Mouse (Mus musculus): ENCODE measurements at regions not wholly inside any gene's neighbourhood (a gene's known extent, or its start where the extent isn't known, plus 50 kb on each side); places are given as distances from the start of the nearest gene placed in this dataset.
A peak's percentile ranks its signal among the peaks of the same experiment; 100 is the strongest.

GRCm38 (mm10) chr8:18021196-18021595 is 956.9 kb downstream of the Defb40 start:
- no peak overlapping the region for H3K9ac ChIP-seq (ENCODE audit: low read length)
- ATAC-seq (replicated peaks; ENCODE audit: low FRiP score) = no peak
- H3K4me3 ChIP-seq (ENCODE audit: low read depth, low read length) = no peak overlapping the region
- H3K27me3 ChIP-seq (ENCODE audit: control insufficient read depth, insufficient read depth, low read length) = no peaks in the 10 kb centered on the region
- no peaks in the 10 kb centered on the region for H3K36me3 ChIP-seq (ENCODE audit: control insufficient read depth, insufficient read depth, low read length)
- no peaks in the 10 kb centered on the region for H3K9me3 ChIP-seq (ENCODE audit: control insufficient read depth, low read length)
- H3K4me1 ChIP-seq (replicated peaks; ENCODE audit: control insufficient read depth, insufficient read depth, low read length) = no peaks in the 10 kb centered on the region
- H3K4me2 ChIP-seq (ENCODE audit: low read depth, low read length, severe bottlenecking) = no peak overlapping the region
- DNase-seq (ENCODE audit: low spot score) = no peak
- no peak overlapping the region for H3K27ac ChIP-seq (ENCODE audit: low read depth, low read length)
- WGBS = 78% methylated on average over 2 of the region's 2 CpGs

GRCm38 (mm10) chr8:18007567-18007966 is 970.5 kb downstream of the Defb40 start:
- no peak for DNase-seq (ENCODE audit: low spot score)
- Histone ChIP-seq H3K27ac (ENCODE audit: low read depth, low read length) (no peak overlapping the region), H3K4me3 (ENCODE audit: low read depth, low read length) (no peak overlapping the region), H3K36me3 (ENCODE audit: control insufficient read depth, insufficient read depth, low read length) (no peaks in the 10 kb centered on the region), H3K4me2 (ENCODE audit: low read depth, low read length, severe bottlenecking) (no peak overlapping the region), H3K9ac (ENCODE audit: low read length) (no peak overlapping the region), H3K27me3 (ENCODE audit: control insufficient read depth, insufficient read depth, low read length) (no peaks in the 10 kb centered on the region), H3K4me1 (replicated peaks; ENCODE audit: control insufficient read depth, insufficient read depth, low read length) (no peaks in the 10 kb centered on the region), H3K9me3 (ENCODE audit: control insufficient read depth, low read length) (no peaks in the 10 kb centered on the region)
- no peak for ATAC-seq (replicated peaks; ENCODE audit: low FRiP score)
- WGBS = 46% methylated on average over 4 of the region's 4 CpGs

GRCm38 (mm10) chr8:18005660-18006059 is 972.4 kb downstream of the Defb40 start:
- no peaks in the 10 kb centered on the region for H3K27me3 ChIP-seq (ENCODE audit: control insufficient read depth, insufficient read depth, low read length)
- no peak for DNase-seq (ENCODE audit: low spot score)

GRCm38 (mm10) chr8:18000750-18001149 is 977.3 kb downstream of the Defb40 start:
- Histone ChIP-seq H3K4me2 (ENCODE audit: low read depth, low read length, severe bottlenecking) (no peak overlapping the region), H3K9me3 (ENCODE audit: control insufficient read depth, low read length) (no peaks in the 10 kb centered on the region), H3K27ac (ENCODE audit: low read depth, low read length) (no peak overlapping the region), H3K4me1 (replicated peaks; ENCODE audit: control insufficient read depth, insufficient read depth, low read length) (no peaks in the 10 kb centered on the region), H3K4me3 (ENCODE audit: low read depth, low read length) (no peak overlapping the region), H3K36me3 (ENCODE audit: control insufficient read depth, insufficient read depth, low read length) (no peaks in the 10 kb centered on the region), H3K9ac (ENCODE audit: low read length) (no peak overlapping the region), H3K27me3 (ENCODE audit: control insufficient read depth, insufficient read depth, low read length) (no peaks in the 10 kb centered on the region)
- 86% methylated on average over 5 of the region's 5 CpGs for WGBS
- ATAC-seq (replicated peaks; ENCODE audit: low FRiP score) (no peak), DNase-seq (ENCODE audit: low spot score) (no peak)

More at GRCm38 (mm10) chr8:18005660-18006059, 972.4 kb downstream of the Defb40 start:
- Histone ChIP-seq H3K27ac (ENCODE audit: low read depth, low read length) (no peak overlapping the region), H3K9ac (ENCODE audit: low read length) (no peak overlapping the region), H3K4me1 (replicated peaks; ENCODE audit: control insufficient read depth, insufficient read depth, low read length) (no peaks in the 10 kb centered on the region), H3K36me3 (ENCODE audit: control insufficient read depth, insufficient read depth, low read length) (no peaks in the 10 kb centered on the region), H3K4me2 (ENCODE audit: low read depth, low read length, severe bottlenecking) (no peak overlapping the region), H3K9me3 (ENCODE audit: control insufficient read depth, low read length) (no peaks in the 10 kb centered on the region), H3K4me3 (ENCODE audit: low read depth, low read length) (no peak overlapping the region)
- ATAC-seq (replicated peaks; ENCODE audit: low FRiP score) = no peak
- 91% methylated on average over 2 of the region's 2 CpGs for WGBS

- ATAC-seq (replicated peaks; ENCODE audit: low FRiP score) = no peak
- Histone ChIP-seq H3K9ac (ENCODE audit: low read length) (no peak overlapping the region), H3K36me3 (ENCODE audit: control insufficient read depth, insufficient read depth, low read length) (no peaks in the 10 kb centered on the region), H3K4me3 (ENCODE audit: low read depth, low read length) (no peak overlapping the region), H3K27ac (ENCODE audit: low read depth, low read length) (no peak overlapping the region), H3K27me3 (ENCODE audit: control insufficient read depth, insufficient read depth, low read length) (no peaks in the 10 kb centered on the region), H3K9me3 (ENCODE audit: control insufficient read depth, low read length) (no peaks in the 10 kb centered on the region), H3K4me2 (ENCODE audit: low read depth, low read length, severe bottlenecking) (no peak overlapping the region), H3K4me1 (replicated peaks; ENCODE audit: control insufficient read depth, insufficient read depth, low read length) (no peaks in the 10 kb centered on the region)
- WGBS = 73% methylated on average over 1 of the region's 1 CpGs
- DNase-seq (ENCODE audit: low spot score) = no peak
Measured at GRCm38 (mm10) chr8:17984779-17985178, 993.3 kb downstream of the Defb40 start.

- Histone ChIP-seq H3K4me3 (ENCODE audit: low read depth, low read length) (no peak overlapping the region), H3K27me3 (ENCODE audit: control insufficient read depth, insufficient read depth, low read length) (no peaks in the 10 kb centered on the region), H3K9me3 (ENCODE audit: control insufficient read depth, low read length) (no peaks in the 10 kb centered on the region), H3K4me1 (replicated peaks; ENCODE audit: control insufficient read depth, insufficient read depth, low read length) (0 out of 2 replicates have a peak, but pooled peaks cover 3% of the 10 kb centered on the region), H3K27ac (ENCODE audit: low read depth, low read length) (no peak overlapping the region), H3K9ac (ENCODE audit: low read length) (no peak overlapping the region), H3K4me2 (ENCODE audit: low read depth, low read length, severe bottlenecking) (no peak overlapping the region), H3K36me3 (ENCODE audit: control insufficient read depth, insufficient read depth, low read length) (no peaks in the 10 kb centered on the region)
- 25% methylated on average over 1 of the region's 1 CpGs for WGBS
- no peak for DNase-seq (ENCODE audit: low spot score)
- ATAC-seq (replicated peaks; ENCODE audit: low FRiP score) = peak; percentile 55
Measured at GRCm38 (mm10) chr8:17948848-17949247, 1029.2 kb downstream of the Defb40 start.

GRCm38 (mm10) chr8:17948053-17948834 is 1029.8 kb downstream of the Defb40 start:
- WGBS = 61% methylated on average over 22 of the region's 22 CpGs
- DNase-seq (ENCODE audit: low spot score) (peak; percentile 51), ATAC-seq (replicated peaks; ENCODE audit: low FRiP score) (peak; percentile 49)
- Histone ChIP-seq H3K4me2 (ENCODE audit: low read depth, low read length, severe bottlenecking) (no peak overlapping the region), H3K9ac (ENCODE audit: low read length) (no peak overlapping the region), H3K27me3 (ENCODE audit: control insufficient read depth, insufficient read depth, low read length) (no peaks in the 10 kb centered on the region), H3K27ac (ENCODE audit: low read depth, low read length) (no peak overlapping the region), H3K4me3 (ENCODE audit: low read depth, low read length) (no peak overlapping the region), H3K4me1 (replicated peaks; ENCODE audit: control insufficient read depth, insufficient read depth, low read length) (0 out of 2 replicates have a peak, but pooled peaks cover 3% of the 10 kb centered on the region), H3K9me3 (ENCODE audit: control insufficient read depth, low read length) (no peaks in the 10 kb centered on the region), H3K36me3 (ENCODE audit: control insufficient read depth, insufficient read depth, low read length) (no peaks in the 10 kb centered on the region)

GRCm38 (mm10) chr8:17934696-17935095 is 1043.4 kb downstream of the Defb40 start:
- H3K4me1 ChIP-seq (replicated peaks; ENCODE audit: control insufficient read depth, insufficient read depth, low read length) = no peaks in the 10 kb centered on the region
- no peaks in the 10 kb centered on the region for H3K9me3 ChIP-seq (ENCODE audit: control insufficient read depth, low read length)
- H3K27me3 ChIP-seq (ENCODE audit: control insufficient read depth, insufficient read depth, low read length) = no peaks in the 10 kb centered on the region
- H3K4me2 ChIP-seq (ENCODE audit: low read depth, low read length, severe bottlenecking) = no peak overlapping the region
- DNase-seq (ENCODE audit: low spot score) (no peak), ATAC-seq (replicated peaks; ENCODE audit: low FRiP score) (0 out of 2 replicates have a peak, but pooled peaks have one; percentile 44)
- no peaks in the 10 kb centered on the region for H3K36me3 ChIP-seq (ENCODE audit: control insufficient read depth, insufficient read depth, low read length)
- H3K27ac ChIP-seq (ENCODE audit: low read depth, low read length) = no peak overlapping the region
- no peak overlapping the region for H3K9ac ChIP-seq (ENCODE audit: low read length)
- no peak overlapping the region for H3K4me3 ChIP-seq (ENCODE audit: low read depth, low read length)

- Histone ChIP-seq H3K4me1 (replicated peaks; ENCODE audit: control insufficient read depth, insufficient read depth, low read length) (no peaks in the 10 kb centered on the region), H3K4me2 (ENCODE audit: low read depth, low read length, severe bottlenecking) (no peak overlapping the region), H3K27me3 (ENCODE audit: control insufficient read depth, insufficient read depth, low read length) (no peaks in the 10 kb centered on the region), H3K36me3 (ENCODE audit: control insufficient read depth, insufficient read depth, low read length) (no peaks in the 10 kb centered on the region), H3K4me3 (ENCODE audit: low read depth, low read length) (no peak overlapping the region), H3K9ac (ENCODE audit: low read length) (no peak overlapping the region), H3K27ac (ENCODE audit: low read depth, low read length) (no peak overlapping the region), H3K9me3 (ENCODE audit: control insufficient read depth, low read length) (no peaks in the 10 kb centered on the region)
- 92% methylated on average over 15 of the region's 15 CpGs for WGBS
- DNase-seq (ENCODE audit: low spot score) (no peak), ATAC-seq (replicated peaks; ENCODE audit: low FRiP score) (no peak)
Measured at GRCm38 (mm10) chr8:17909316-17909715, 1068.7 kb downstream of the Defb40 start.
